Mouse (Mus musculus) lung, postnatal 0 days (tissue): Measurements from ENCODE around the gene Srcap. TPM values are rescaled to one million over a fixed set of nuclear protein-coding genes. Genes with fewer than 3 reads are reported as not detected.

ENCODE experiments used
- ATAC-seq: fragments of 200-750 bp; cut with Nextera tagmentation; 2 replicates; pipeline ENCODE4 v1.8.0; 2017; ENCODE audit warnings: moderate library complexity
- DNase-seq: peaks from one replicate; pipeline ENCODE4 v3.0.0-alpha.2; 2016; ENCODE audit warnings: low spot score
- H3K27ac ChIP-seq: fragments of 300-500 bp; sonication (generic); 2 replicates; pipeline ENCODE4 v1.5.1; 2014; ENCODE audit warnings: antibody characterized with exemption, mild to moderate bottlenecking, low read length, mixed read lengths
- H3K27me3 ChIP-seq: fragments of 300-500 bp; sonication (generic); replicated peaks from 2 replicates; pipeline ENCODE4 v1.6.1; 2014; ENCODE audit warnings: low read length, mixed read lengths; ENCODE audit not compliant: insufficient read depth
- H3K36me3 ChIP-seq: fragments of 300-500 bp; sonication (generic); 2 replicates; pipeline ENCODE4 v1.6.1; 2014; ENCODE audit warnings: low read length, mixed read lengths; ENCODE audit not compliant: insufficient read depth
- H3K4me1 ChIP-seq: fragments of 300-500 bp; sonication (generic); 2 replicates; pipeline ENCODE4 v1.6.1; 2014; ENCODE audit warnings: antibody characterized with exemption, low read depth, low read length, mixed read lengths; ENCODE audit not compliant: insufficient read depth
- H3K4me2 ChIP-seq: fragments of 300-500 bp; sonication (generic); replicated peaks from 2 replicates; pipeline ENCODE4 v1.6.1; 2014; ENCODE audit warnings: low read depth, mild to moderate bottlenecking, low read length, moderate library complexity, mixed read lengths
- H3K4me3 ChIP-seq: fragments of 300-500 bp; sonication (generic); 2 replicates; pipeline ENCODE4 v1.5.1; 2014; ENCODE audit warnings: low read depth, low read length
- H3K9ac ChIP-seq: fragments of 300-500 bp; sonication (generic); replicated peaks from 2 replicates; pipeline ENCODE4 v1.6.1; 2014; ENCODE audit warnings: low read depth, mild to moderate bottlenecking
- H3K9me3 ChIP-seq: fragments of 300-500 bp; sonication (generic); 2 replicates; pipeline ENCODE4 v1.6.1; 2016; ENCODE audit warnings: low read length, mixed read lengths
- CTCF ChIP-seq: IDR thresholded peaks from 2 replicates; pipeline ENCODE4 v1.5.1; 2016; ENCODE audit warnings: antibody characterized with exemption, mild to moderate bottlenecking
- EP300 ChIP-seq: IDR thresholded peaks from 2 replicates; pipeline ENCODE4 v1.6.1; 2016; ENCODE audit warnings: antibody characterized with exemption, mild to moderate bottlenecking, control low read depth
- WGBS: fragments of 180-500 bp; shearing (Covaris S2); extraction: QIAGEN DNeasy Blood & Tissue Kit; methylation state at CpG from one replicate; pipeline ENCODE4 v1.1.7; 2014; 5-methylcytosine and 5-hydroxymethylcytosine counted together
- polyA plus RNA-seq: library from polyadenylated mRNA; unstranded; fragments of >200 nt; fragmentation: Nextera tagmentation; extraction: Ambion mirVana; gene quantifications from 2 replicates; pipeline ENCODE4 v1.2.1, GENCODE M21; 2015

The Srcap gene
- polyA plus RNA-seq, 1 experiment from 2014 or later = 19.3 TPM

DNA sequence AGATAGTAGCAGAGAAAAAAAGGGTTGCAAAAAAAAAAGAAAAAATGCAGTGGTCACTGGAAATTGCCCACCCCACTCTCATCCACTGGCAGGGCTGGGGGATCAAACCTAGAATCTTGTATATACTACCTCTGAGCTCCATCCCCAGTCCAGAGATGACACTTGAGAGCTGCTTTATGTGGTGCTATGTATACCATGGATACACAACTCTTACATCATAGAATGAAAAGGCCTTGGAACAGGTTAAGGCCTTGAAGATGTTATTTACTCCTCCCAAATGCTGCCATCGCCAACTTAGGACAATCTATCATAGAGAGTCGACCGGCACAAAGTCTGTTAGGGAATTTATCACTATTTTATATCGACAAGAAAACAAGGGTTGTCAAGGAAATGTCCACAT lies 34.9 kb upstream of the Srcap start:
- Histone ChIP-seq H3K4me3 (peak overlapping the region; percentile 97), H3K9ac (peak overlapping the region; percentile 50), H3K4me1 (peaks cover 21% of the 10 kb centered on the region; the same call in 1 of the 2 replicates), H3K36me3 (peaks cover 24% of the 10 kb centered on the region; the same call in 1 of the 2 replicates), H3K4me2 (peak overlapping the region; percentile 68), H3K27me3 (no peaks in the 10 kb centered on the region), H3K9me3 (no peaks in the 10 kb centered on the region), H3K27ac (peak overlapping the region; percentile 97)
- DNase-seq (peak; percentile 16), ATAC-seq (no peak)
- 65% methylated on average over 4 of the region's 4 CpGs for WGBS
- TF ChIP-seq CTCF = no peak
- TF ChIP-seq EP300 = no peak

DNA sequence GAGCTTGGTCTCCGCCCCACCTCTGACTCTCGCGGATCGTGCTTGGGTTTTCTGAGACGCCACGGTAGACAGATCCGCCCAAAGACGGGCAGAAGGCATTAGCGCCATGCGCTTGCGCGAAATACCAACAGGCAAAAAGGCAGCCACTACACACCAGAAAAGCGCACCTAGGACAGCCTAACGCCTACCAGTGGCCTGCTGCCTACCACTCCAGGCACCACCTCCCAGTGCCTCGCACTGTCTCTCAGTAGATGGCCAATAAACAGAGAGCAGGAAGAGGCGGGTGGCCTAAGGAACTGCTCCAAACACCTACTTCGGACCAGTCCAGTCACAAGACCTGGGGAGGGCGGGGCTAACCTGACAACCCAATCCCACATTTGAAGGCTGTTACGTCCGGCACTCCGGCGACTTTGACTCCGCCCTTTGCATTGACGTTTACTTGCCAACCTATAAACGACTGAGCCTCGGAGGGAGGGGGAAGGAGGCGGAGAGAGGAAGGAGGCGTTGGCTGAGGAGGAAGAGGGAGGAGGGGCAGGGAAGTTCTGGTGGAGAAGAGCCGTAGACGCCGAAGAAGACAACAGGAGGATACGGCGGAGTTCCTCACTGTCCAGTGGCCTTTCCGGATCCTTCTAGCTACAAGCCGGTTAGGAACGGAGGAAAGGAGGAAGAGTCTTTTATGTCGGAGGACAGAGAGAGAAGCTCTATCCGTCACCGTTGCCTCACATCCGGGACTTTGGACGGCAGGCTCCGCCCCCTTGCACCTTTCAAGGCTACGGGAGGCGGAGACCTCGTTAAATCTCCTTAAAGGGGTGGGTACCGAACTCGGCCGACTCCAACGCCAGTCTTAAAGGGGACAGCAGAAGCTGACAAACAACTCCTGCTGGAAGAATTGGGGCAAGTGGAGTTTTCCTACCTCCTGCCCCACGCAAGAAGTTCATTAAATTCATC lies 33.8 kb upstream of the Srcap start:
- H3K9me3 ChIP-seq = no peaks in the 10 kb centered on the region
- TF ChIP-seq CTCF = peak; percentile 45
- peak; percentile 61 for TF ChIP-seq EP300
- peak overlapping the region; percentile 97 for H3K4me2 ChIP-seq
- peak overlapping the region; percentile 97 for H3K4me3 ChIP-seq
- H3K9ac ChIP-seq = peak overlapping the region; percentile 94
- peak overlapping the region; percentile 97 for H3K27ac ChIP-seq
- H3K27me3 ChIP-seq = no peaks in the 10 kb centered on the region
- under 1% methylated on average over 50 of the region's 50 CpGs for WGBS
- DNase-seq (peak; percentile 100), ATAC-seq (peak; percentile 90)
- peaks cover 21% of the 10 kb centered on the region; the same call in 1 of the 2 replicates for H3K4me1 ChIP-seq
- H3K36me3 ChIP-seq = peaks cover 30% of the 10 kb centered on the region; the same call in 1 of the 2 replicates

DNA sequence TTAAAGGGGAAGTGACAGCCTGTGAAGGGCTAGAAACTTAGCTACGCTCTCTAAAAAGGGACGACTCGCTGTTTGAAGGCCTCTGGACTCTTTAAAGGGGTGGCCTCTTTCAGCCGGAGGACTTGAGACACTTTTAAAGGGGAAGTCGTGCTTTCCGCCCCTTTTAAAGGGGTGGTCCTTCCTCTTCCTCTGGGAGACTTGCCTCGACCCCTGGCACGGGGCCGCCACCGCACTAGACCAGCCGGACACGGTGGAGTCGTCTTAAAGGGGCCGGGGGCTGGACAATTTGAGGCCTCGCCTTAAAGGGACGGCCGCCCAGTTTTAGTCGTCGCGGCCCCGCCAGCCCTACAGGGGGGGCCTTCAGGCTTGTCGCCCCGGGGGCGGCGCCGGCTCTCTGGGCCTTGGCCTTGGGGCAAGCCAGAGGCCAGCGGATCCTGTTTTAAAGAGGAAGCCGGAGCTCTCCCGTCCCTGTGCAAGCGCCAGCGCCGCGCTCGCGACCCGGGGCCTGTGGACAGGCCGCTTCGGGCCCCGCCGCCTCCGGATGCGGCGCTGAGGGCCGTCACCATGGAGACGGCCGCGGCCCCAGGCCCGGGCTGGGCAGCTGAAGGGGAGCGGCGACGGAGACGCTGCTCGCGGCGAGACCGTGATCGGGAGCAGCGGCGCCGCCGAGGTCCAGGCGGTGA lies 33.0 kb upstream of the Srcap start, which contains the start of gene Fbrs:
Gene Fbrs (plus strand): TSS at position 565 of the 683 bp plus-strand sequence.
- H3K4me2 ChIP-seq = peak within 1 kb of the TSS; percentile 97
- peak; percentile 7; the same call in 1 of the 2 replicates for TF ChIP-seq EP300
- TF ChIP-seq CTCF = 0 out of 2 replicates have a peak, but pooled peaks have one; percentile 12
- H3K27ac ChIP-seq = peak within 1 kb of the TSS; percentile 97
- H3K4me1 ChIP-seq = peaks cover 21% of the 10 kb centered on the region; the same call in 1 of the 2 replicates
- under 1% methylated on average over 44 of the region's 62 CpGs for WGBS
- ATAC-seq = peak; percentile 75
- peak; percentile 99 for DNase-seq
- H3K9ac ChIP-seq = peak within 1 kb of the TSS; percentile 94
- no peaks in the 10 kb centered on the region for H3K9me3 ChIP-seq
- H3K27me3 ChIP-seq = no peaks in the 10 kb centered on the region
- peak within 1 kb of the TSS; percentile 97 for H3K4me3 ChIP-seq
- H3K36me3 ChIP-seq = peaks cover 37% of the 10 kb centered on the region; the same call in 1 of the 2 replicates

DNA sequence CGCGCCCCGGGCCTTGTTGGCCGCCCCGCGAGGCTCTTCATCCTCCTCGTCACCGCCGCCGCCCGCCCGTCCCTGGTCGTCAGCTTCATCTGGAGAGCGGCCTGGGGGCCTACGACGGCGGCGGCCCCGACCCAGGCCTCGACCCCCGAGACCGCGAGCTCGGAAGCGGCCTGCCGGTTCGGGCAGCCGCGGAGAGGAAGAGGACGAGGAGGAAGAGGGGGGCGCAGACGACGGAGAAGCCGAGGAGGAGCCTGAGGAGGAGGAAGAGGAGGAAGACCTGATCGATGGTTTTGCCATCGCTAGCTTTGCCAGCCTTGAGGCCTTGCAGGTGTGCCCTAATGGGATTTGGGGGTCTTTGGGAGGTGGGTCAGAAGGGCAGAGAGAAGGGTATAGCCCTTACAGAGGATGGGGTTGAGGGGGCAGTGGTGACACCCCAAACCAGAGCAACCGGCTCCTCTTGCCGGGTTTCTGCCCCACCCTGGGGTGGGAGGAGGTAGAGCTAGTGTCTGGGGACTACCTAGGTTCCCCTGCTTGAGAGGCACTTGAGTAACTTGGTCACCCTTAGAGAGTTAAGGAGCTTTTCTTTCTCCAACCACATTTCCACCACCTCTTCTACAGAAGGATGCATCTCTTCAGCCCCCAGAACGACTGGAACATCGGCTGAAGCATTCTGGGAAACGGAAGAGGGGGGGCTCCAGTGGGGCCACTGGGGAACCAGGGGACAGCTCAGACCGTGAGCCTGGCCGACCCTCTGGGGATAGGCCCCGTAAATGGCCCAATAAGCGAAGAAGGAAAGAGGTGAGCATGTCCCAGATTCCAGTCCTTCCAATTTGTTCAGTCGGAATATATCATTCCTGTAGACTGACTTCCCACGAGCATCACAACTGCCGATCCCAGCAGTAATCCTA lies 32.2 kb upstream of the Srcap start:
- 2% methylated on average over 40 of the region's 48 CpGs for WGBS
- H3K4me1 ChIP-seq = peaks cover 21% of the 10 kb centered on the region; the same call in 1 of the 2 replicates
- H3K36me3 ChIP-seq = peaks cover 38% of the 10 kb centered on the region; the same call in 1 of the 2 replicates
- ATAC-seq (no peak), DNase-seq (peak; percentile 61)
- TF ChIP-seq CTCF = no peak
- no peak for TF ChIP-seq EP300
- no peaks in the 10 kb centered on the region for H3K9me3 ChIP-seq
- H3K4me2 ChIP-seq = peak overlapping the region; percentile 97
- peak overlapping the region; percentile 97 for H3K4me3 ChIP-seq
- H3K27ac ChIP-seq = peak overlapping the region; percentile 97
- H3K9ac ChIP-seq = peak overlapping the region; percentile 94
- H3K27me3 ChIP-seq = no peaks in the 10 kb centered on the region

DNA sequence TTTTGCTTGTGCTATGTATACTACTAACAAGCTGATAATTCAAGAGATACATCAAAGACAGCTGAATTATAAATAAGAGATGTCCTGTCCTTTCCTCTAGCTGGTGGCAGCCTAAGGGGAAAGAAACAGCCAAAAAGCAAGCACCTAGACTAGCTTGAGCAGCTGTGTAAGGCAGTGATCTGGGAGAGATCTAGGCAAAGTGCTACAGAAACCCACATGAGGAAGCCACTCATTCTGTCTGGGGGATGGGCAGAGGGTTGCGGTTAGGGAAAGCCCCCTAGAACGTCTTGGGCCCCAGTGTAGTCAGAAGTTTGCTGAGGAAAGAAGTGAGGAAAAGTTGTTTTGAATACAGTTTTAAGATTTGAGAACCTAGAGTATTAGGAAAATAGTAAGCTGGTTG lies 31.5 kb upstream of the Srcap start:
- TF ChIP-seq CTCF = no peak
- TF ChIP-seq EP300 = no peak
- H3K4me1 ChIP-seq = peaks cover 21% of the 10 kb centered on the region; the same call in 1 of the 2 replicates
- H3K36me3 ChIP-seq = peaks cover 35% of the 10 kb centered on the region; the same call in 1 of the 2 replicates
- H3K27me3 ChIP-seq = no peaks in the 10 kb centered on the region
- H3K9me3 ChIP-seq = no peaks in the 10 kb centered on the region
- DNase-seq = no peak
- WGBS = 47% methylated on average over 2 of the region's 2 CpGs
- peak overlapping the region; percentile 94 for H3K9ac ChIP-seq
- no peak for ATAC-seq
- H3K27ac ChIP-seq = no peak overlapping the region
- peak overlapping the region; percentile 97 for H3K4me3 ChIP-seq
- peak overlapping the region; percentile 97 for H3K4me2 ChIP-seq
